Mouse (Mus musculus): Measurements from ENCODE around the gene Moap1. TPM values are rescaled to one million over a fixed set of nuclear protein-coding genes. Genes with fewer than 3 reads are reported as not detected.

Moap1 gene
- total RNA-seq, 1 experiment = 8.8 TPM

- in situ Hi-C loops (cut with MboI; ENCODE audit: low sequenced_read_pairs in 2 of 2, unreplicated experiment in 2 of 2) = no loop called here
- Histone ChIP-seq H3K9me3 (ENCODE audit: control insufficient read depth, insufficient read depth, low read depth, low read length) (no peaks in the 10 kb centered on the region), H3K36me3 (ENCODE audit: control insufficient read depth, insufficient read depth, low read length, poor library complexity, severe bottlenecking) (peaks cover 2% of the 10 kb centered on the region), H3K4me1 (ENCODE audit: control insufficient read depth in 2 of 2, insufficient read depth in 2 of 2, low read length in 2 of 2, poor library complexity in 1 of 2) (peaks cover 30 to 65% of the 10 kb centered on the region in 2 experiments), H3K4me3 (ENCODE audit: insufficient read depth in 1 of 2, low read depth in 1 of 2, low read length in 2 of 2, poor library complexity in 1 of 2, severe bottlenecking in 1 of 2) (peak overlapping the region in 1 of 2 experiments; percentile 9; a peak in 1 of 4 replicates), H3K9ac (ENCODE audit: insufficient read depth, low read depth, low read length, poor library complexity, severe bottlenecking) (peak overlapping the region; percentile 28; the same call in 1 of the 2 replicates), H3K27ac (ENCODE audit: insufficient read depth, low read depth, low read length, poor library complexity, severe bottlenecking) (no peak overlapping the region)
- TF ChIP-seq ZC3H11A (IDR thresholded peaks at IDR 0.05; ENCODE audit: borderline replicate concordance, low read depth, low read length) = no peak
- TF ChIP-seq CHD2 (IDR thresholded peaks at IDR 0.05; ENCODE audit: low read depth, low read length) = no peak
- no peak for TF ChIP-seq HCFC1 (IDR thresholded peaks at IDR 0.05; ENCODE audit: borderline replicate concordance, insufficient read depth, low read length)
- TF ChIP-seq MAFK (IDR thresholded peaks at IDR 0.05; ENCODE audit: insufficient read depth, low read depth, low read length) = no peak
- TF ChIP-seq ZNF384 (IDR thresholded peaks at IDR 0.05; ENCODE audit: low read depth, low read length) = no peak
- no peak for DNase-seq (ENCODE audit: low read depth, low spot score)
Measured at GRCm38 (mm10) chr12:102695369-102696239, 47.9 kb downstream of the Moap1 start.

Other genes starting within 250 kb of the Moap1 start
- 11.9 and 26.5 TPM in 2 replicates for gene Chga, start 188.7 kb downstream of the Moap1 start, total RNA-seq (2012; rRNA removed)
- 33.1 and 40.6 TPM in 2 replicates for gene Itpk1, start 38.7 kb downstream of the Moap1 start, total RNA-seq (2012; rRNA removed)
- 2.9 and 4.0 TPM in 2 replicates for gene Tmem251, start 101 bp upstream of the Moap1 start, total RNA-seq (2012; rRNA removed)
- not detected in 2 replicates for gene Gm28051, start 14.1 kb upstream of the Moap1 start, total RNA-seq (2012; rRNA removed)
- 31.8 and 34.2 TPM in 2 replicates for gene Gon7, start 14.1 kb upstream of the Moap1 start, total RNA-seq (2012; rRNA removed)
- 74.6 and 87.5 TPM in 2 replicates for gene Ubr7, start 14.3 kb upstream of the Moap1 start, total RNA-seq (2012; rRNA removed)
- gene Gm20604, start 15.0 kb upstream of the Moap1 start, total RNA-seq (2012; rRNA removed) = 8.7 and 10.1 TPM in 2 replicates
- gene Btbd7, start 134.8 kb upstream of the Moap1 start, total RNA-seq (2012; rRNA removed) = 17.6 and 17.7 TPM in 2 replicates
- 0.80 TPM in 1 of 2 replicates, not detected in the other for gene Cox8c, start 155.7 kb upstream of the Moap1 start, total RNA-seq (2012; rRNA removed)
- 0.36 and 0.58 TPM in 2 replicates for gene Unc79, start 205.2 kb upstream of the Moap1 start, total RNA-seq (2012; rRNA removed)